ENCODE assay signal across 9 mouse cellular contexts in genomic region chr8:85027922-85028321, GRCm38 (mm10). TPM values are rescaled to one million over a fixed set of nuclear protein-coding genes. Genes with fewer than 3 reads are reported as not detected.
DNase-seq lines count a peak whose midpoint lies in the region; ATAC-seq and TF ChIP-seq lines count a peak whose summit lies in the region.
"Had no signal": no experiment of that assay in that cellular context is flagged by ENCODE, and none has a peak within 500 bp of the region (broad histone marks: within the 10 kb centered on the region; RNA-seq: fewer than 3 reads in every experiment).

No protein-coding gene starts in this region.

- peaks cover 4% of the 10 kb centered on the region for H3K4me1 ChIP-seq in bone marrow, adult 2 months (ENCODE audit: control insufficient read depth, insufficient read depth, low read length)
- H3K4me1 ChIP-seq in hindbrain, embryonic 14.5 days (replicated peaks; ENCODE audit: control insufficient read depth, insufficient read depth, low read length), result peaks cover 33% of the 10 kb centered on the region
- H3K4me1 ChIP-seq in midbrain, embryonic 16.5 days (ENCODE audit: control insufficient read depth, insufficient read depth, low read length), result peaks cover 34% of the 10 kb centered on the region

- no peak for DNase-seq in layer of hippocampus, adult 2 months (ENCODE audit: low spot score in 2 of 2)
- no peak for DNase-seq in layer of hippocampus, adult 18-20 months (ENCODE audit: low spot score in 2 of 2)
- DNase-seq in hindbrain, embryonic 14.5 days (ENCODE audit: low spot score), result peak; percentile 32
- no peak for DNase-seq in frontal cortex, postnatal 36 days (ENCODE audit: low spot score in 2 of 2)
- no peak for DNase-seq in urinary bladder, postnatal 4 days (ENCODE audit: low spot score in 2 of 2)
- DNase-seq in left cerebral cortex, adult 8-10 months (ENCODE audit: low spot score in 2 of 2), result no peak

- H3K9ac ChIP-seq in hindbrain, embryonic 14.5 days, result peak overlapping the region; percentile 100
- H3K9ac ChIP-seq in midbrain, embryonic 16.5 days (ENCODE audit: low read depth, low read length), result peak overlapping the region; percentile 99

- peak overlapping the region; percentile 86 for H3K4me2 ChIP-seq in hindbrain, embryonic 14.5 days (replicated peaks)
- peak overlapping the region; percentile 75 for H3K4me2 ChIP-seq in midbrain, embryonic 16.5 days (ENCODE audit: low read length)

- TF ChIP-seq CTCF in layer of hippocampus, adult 2 months (conservative IDR thresholded peaks at IDR 0.05), result peak; percentile 51
- no peak for TF ChIP-seq CTCF in bone marrow, adult 2 months (IDR thresholded peaks at IDR 0.05; ENCODE audit: control insufficient read depth, insufficient read depth, low read length)

- WGBS in bone marrow, adult 2 months, result 11% methylated on average over 2 of the region's 2 CpGs
- WGBS in hindbrain, embryonic 14.5 days, result 16% methylated on average over 2 of the region's 2 CpGs
- WGBS in midbrain, embryonic 16.5 days, result 15% methylated on average over 2 of the region's 2 CpGs

- H3K36me3 ChIP-seq in hindbrain, embryonic 14.5 days (replicated peaks; ENCODE audit: control insufficient read depth, insufficient read depth), result peaks cover 45% of the 10 kb centered on the region
- H3K36me3 ChIP-seq in midbrain, embryonic 16.5 days (ENCODE audit: control insufficient read depth, insufficient read depth, low read length), result peaks cover 18% of the 10 kb centered on the region

- TF ChIP-seq POLR2A in bone marrow, adult 2 months (IDR thresholded peaks at IDR 0.05; ENCODE audit: borderline replicate concordance, control insufficient read depth, low read depth, low read length), result no peak

- no peak for ATAC-seq in hindbrain, embryonic 14.5 days (ENCODE audit: low FRiP score)
- ATAC-seq in midbrain, embryonic 16.5 days, result no peak

- no peaks in the 10 kb centered on the region for H3K9me3 ChIP-seq in hindbrain, embryonic 14.5 days (ENCODE audit: control insufficient read depth, low read length)
- no peaks in the 10 kb centered on the region for H3K9me3 ChIP-seq in midbrain, embryonic 16.5 days (replicated peaks; ENCODE audit: control insufficient read depth, low read length, poor library complexity, severe bottlenecking)

- H3K27ac ChIP-seq in layer of hippocampus, adult 2 months, result peak overlapping the region; percentile 99
- no peak overlapping the region for H3K27ac ChIP-seq in bone marrow, adult 2 months (ENCODE audit: control insufficient read depth, insufficient read depth, low read depth, low read length, poor library complexity)
- H3K27ac ChIP-seq in hindbrain, embryonic 14.5 days, result no peak overlapping the region; the same call in 1 of the 2 replicates
- peak overlapping the region; percentile 12; the same call in 1 of the 2 replicates for H3K27ac ChIP-seq in midbrain, embryonic 16.5 days (ENCODE audit: low read length)

- no peaks in the 10 kb centered on the region for H3K27me3 ChIP-seq in hindbrain, embryonic 14.5 days (ENCODE audit: control insufficient read depth, insufficient read depth, low read length)
- H3K27me3 ChIP-seq in midbrain, embryonic 16.5 days (ENCODE audit: control insufficient read depth, insufficient read depth, low read depth, low read length), result no peaks in the 10 kb centered on the region

- peak overlapping the region; percentile 98 for H3K4me3 ChIP-seq in layer of hippocampus, adult 2 months
- peak overlapping the region; percentile 97 for H3K4me3 ChIP-seq in bone marrow, adult 2 months (replicated peaks; ENCODE audit: control insufficient read depth, low read depth, low read length)
- H3K4me3 ChIP-seq in hindbrain, embryonic 14.5 days (replicated peaks; ENCODE audit: low read length), result peak overlapping the region; percentile 100
- H3K4me3 ChIP-seq in midbrain, embryonic 16.5 days (ENCODE audit: low read depth, low read length), result peak overlapping the region; percentile 95

RNA-seq across cellular contexts. Expression of gene Trir, which starts 1.3 kb away (rescaled TPM):
- total RNA-seq in layer of hippocampus, adult 2 months (2021), result 100 to 1,000 TPM; 125 to 136 TPM
- total RNA-seq in layer of hippocampus, adult 18-20 months (2021), result 100 to 1,000 TPM; 132 to 133 TPM
- polyA plus RNA-seq in bone marrow, adult 2 months (2011; ENCODE audit: insufficient read depth, insufficient read length, low replicate concordance, missing spikeins), result 240 and 300 TPM in 2 replicates
- 162 and 165 TPM in 2 replicates for polyA plus RNA-seq in hindbrain, embryonic 14.5 days (2014; fragmentation: Nextera tagmentation; extraction: Ambion mirVana)
- 114 and 120 TPM in 2 replicates for polyA plus RNA-seq in midbrain, embryonic 16.5 days (2015; fragmentation: Nextera tagmentation; extraction: Ambion mirVana)
- total RNA-seq in left cerebral cortex, adult 8-10 months (2022), result 100 to 1,000 TPM; 100 to 127 (median 115) TPM

RNA-seq across cellular contexts. Expression of gene Asna1, which starts 2.8 kb away (rescaled TPM):
- 100 to 1,000 TPM; 119 to 122 TPM for total RNA-seq in layer of hippocampus, adult 2 months (2021)
- 100 to 1,000 TPM; 122 to 125 TPM for total RNA-seq in layer of hippocampus, adult 18-20 months (2021)
- polyA plus RNA-seq in bone marrow, adult 2 months (2011; ENCODE audit: insufficient read depth, insufficient read length, low replicate concordance, missing spikeins), result 20.7 and 46.6 TPM in 2 replicates
- 121 and 137 TPM in 2 replicates for polyA plus RNA-seq in hindbrain, embryonic 14.5 days (2014; fragmentation: Nextera tagmentation; extraction: Ambion mirVana)
- 148 and 149 TPM in 2 replicates for polyA plus RNA-seq in midbrain, embryonic 16.5 days (2015; fragmentation: Nextera tagmentation; extraction: Ambion mirVana)
- 100 to 1,000 TPM; 126 to 130 (median 127) TPM for total RNA-seq in left cerebral cortex, adult 8-10 months (2022)

RNA-seq across cellular contexts. Expression of gene Tnpo2, which starts 8.8 kb away (rescaled TPM):
- 100 to 1,000 TPM; 170 to 175 TPM for total RNA-seq in layer of hippocampus, adult 2 months (2021)
- 100 to 1,000 TPM; 163 to 179 TPM for total RNA-seq in layer of hippocampus, adult 18-20 months (2021)
- polyA plus RNA-seq in bone marrow, adult 2 months (2011; ENCODE audit: insufficient read depth, insufficient read length, low replicate concordance, missing spikeins), result 35.5 and 49.9 TPM in 2 replicates
- polyA plus RNA-seq in hindbrain, embryonic 14.5 days (2014; fragmentation: Nextera tagmentation; extraction: Ambion mirVana), result 42.4 and 46.4 TPM in 2 replicates
- 65.1 and 73.5 TPM in 2 replicates for polyA plus RNA-seq in midbrain, embryonic 16.5 days (2015; fragmentation: Nextera tagmentation; extraction: Ambion mirVana)
- total RNA-seq in left cerebral cortex, adult 8-10 months (2022), result 100 to 1,000 TPM; 134 to 186 (median 156) TPM

RNA-seq across cellular contexts. Expression of gene Best2, which starts 13.6 kb away (rescaled TPM):
- total RNA-seq in layer of hippocampus, adult 2 months (2021), result not detected
- not detected for total RNA-seq in layer of hippocampus, adult 18-20 months (2021)
- not detected in 2 replicates for polyA plus RNA-seq in bone marrow, adult 2 months (2011; ENCODE audit: insufficient read depth, insufficient read length, low replicate concordance, missing spikeins)
- polyA plus RNA-seq in hindbrain, embryonic 14.5 days (2014; fragmentation: Nextera tagmentation; extraction: Ambion mirVana), result not detected in 2 replicates
- polyA plus RNA-seq in midbrain, embryonic 16.5 days (2015; fragmentation: Nextera tagmentation; extraction: Ambion mirVana), result not detected in 2 replicates
- total RNA-seq in left cerebral cortex, adult 8-10 months (2022), result not detected
- total RNA-seq: neutrophil, adult 5-6 weeks had no signal

RNA-seq across cellular contexts. Expression of gene Fbxw9, which starts 31.9 kb away (rescaled TPM):
- total RNA-seq in layer of hippocampus, adult 2 months (2021), result 10 to 100 TPM; 22.6 to 23.5 TPM
- total RNA-seq in layer of hippocampus, adult 18-20 months (2021), result 10 to 100 TPM; 19.3 to 19.8 TPM
- 4.1 and 14.3 TPM in 2 replicates for polyA plus RNA-seq in bone marrow, adult 2 months (2011; ENCODE audit: insufficient read depth, insufficient read length, low replicate concordance, missing spikeins)
- polyA plus RNA-seq in hindbrain, embryonic 14.5 days (2014; fragmentation: Nextera tagmentation; extraction: Ambion mirVana), result 63.0 and 68.9 TPM in 2 replicates
- polyA plus RNA-seq in midbrain, embryonic 16.5 days (2015; fragmentation: Nextera tagmentation; extraction: Ambion mirVana), result 79.5 and 93.5 TPM in 2 replicates
- 10 to 100 TPM; 20.1 to 22.0 (median 21.1) TPM for total RNA-seq in left cerebral cortex, adult 8-10 months (2022)

Comparison
In these comparisons a context has a peak if more than half of its experiments do, and no peak if none do; other contexts are left out.
1. H3K27ac ChIP-seq: peak in layer of hippocampus, adult 2 months (single experiment) and midbrain, embryonic 16.5 days (single experiment); none in bone marrow, adult 2 months (single experiment) and hindbrain, embryonic 14.5 days (single experiment).
2. Peak in every context shown above with its lines, with median percentiles within 50 percentile points of each other: H3K4me3 ChIP-seq.